Mouse (Mus musculus): Measurements from ENCODE around the gene Adgre5. TPM values are rescaled to one million over a fixed set of nuclear protein-coding genes. Genes with fewer than 3 reads are reported as not detected.
A peak's percentile ranks its signal among the peaks of the same experiment; 100 is the strongest.

Adgre5 gene
- polyA plus RNA-seq, 1 experiment from 2014 or later, result 17.1 TPM

DNA sequence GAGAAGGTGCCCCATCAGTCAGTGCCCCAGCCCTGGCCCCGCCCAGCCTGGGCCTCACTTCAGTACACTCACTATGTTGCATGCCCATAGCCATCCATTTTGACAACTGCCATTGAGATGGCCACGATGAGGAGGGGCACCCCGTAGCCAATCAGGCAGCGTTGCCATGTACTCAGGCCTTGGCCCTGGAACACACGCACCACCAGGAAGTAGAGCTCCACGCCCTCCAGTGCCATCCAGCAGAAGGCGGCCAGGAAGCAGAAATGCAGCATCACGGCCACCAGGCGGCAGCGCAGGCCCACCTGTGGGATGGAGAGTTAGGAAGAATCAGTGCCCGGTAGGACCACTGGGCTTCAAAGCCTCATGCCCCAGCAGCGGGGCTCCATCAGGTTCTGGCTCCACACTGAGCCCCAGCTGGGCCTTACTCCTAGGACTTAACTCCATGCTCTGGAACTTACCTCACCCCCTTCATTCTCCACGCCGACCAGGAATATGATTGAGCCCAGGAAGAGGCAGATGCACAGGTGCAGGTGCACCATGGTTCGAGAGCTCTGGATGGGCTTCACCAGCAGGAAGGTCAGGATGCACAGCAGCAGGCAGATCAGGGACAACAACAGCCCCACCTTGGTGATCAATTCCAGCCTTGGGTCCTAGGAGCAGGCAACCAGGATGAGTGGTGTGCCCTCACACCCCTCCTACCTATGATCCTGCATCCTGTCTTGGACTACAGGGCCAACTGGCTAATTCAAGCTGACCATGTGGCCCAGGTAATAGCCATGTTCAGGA lies 16.2 kb downstream of the Adgre5 start:
- peaks cover 43% of the 10 kb centered on the region for H3K36me3 ChIP-seq (ENCODE audit: control insufficient read depth, insufficient read depth, low read length)
- DNase-seq (ENCODE audit: low spot score), result peak; percentile 91

DNA sequence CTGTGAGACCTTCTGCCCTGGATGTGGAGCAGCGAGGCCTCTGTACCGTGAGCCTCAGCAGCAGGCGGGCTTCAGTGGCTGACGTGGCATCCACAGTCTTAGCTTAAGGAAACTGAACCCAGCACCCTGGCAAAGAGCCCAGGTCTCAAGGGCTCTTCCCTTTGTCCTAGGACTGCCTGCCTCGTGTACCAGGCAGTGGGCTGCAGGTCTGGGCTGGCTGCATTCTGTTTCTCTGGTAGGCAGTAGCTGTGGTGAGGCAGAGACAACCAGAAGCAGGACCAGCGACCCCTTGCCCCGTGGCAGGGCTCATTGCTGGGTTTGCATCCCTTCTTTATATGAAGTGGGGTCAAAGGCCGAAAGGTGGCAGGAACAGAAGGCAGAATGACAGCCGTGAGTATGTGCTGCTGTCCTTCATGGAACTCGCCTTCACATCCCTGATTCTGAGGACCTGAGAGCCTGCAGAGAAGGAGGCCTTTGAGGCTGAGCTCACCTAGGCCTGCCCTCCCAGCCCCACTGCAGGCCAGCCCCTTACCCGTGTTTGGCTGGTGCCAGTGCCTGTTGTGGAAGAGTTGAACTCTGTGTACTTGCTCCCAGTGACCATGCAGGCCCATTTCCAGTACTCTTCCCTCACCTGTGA lies 17.6 kb downstream of the Adgre5 start:
- no peak overlapping the region for H3K9ac ChIP-seq (ENCODE audit: low read length)
- H3K9me3 ChIP-seq (ENCODE audit: control insufficient read depth, low read length), result no peaks in the 10 kb centered on the region
- DNase-seq (ENCODE audit: low spot score), result no peak
- peaks cover 46% of the 10 kb centered on the region for H3K36me3 ChIP-seq (ENCODE audit: control insufficient read depth, insufficient read depth, low read length)
- no peak for TF ChIP-seq CTCF (IDR thresholded peaks at IDR 0.05; ENCODE audit: low read depth)
- H3K27ac ChIP-seq (replicated peaks), result no peak overlapping the region
- H3K4me1 ChIP-seq (replicated peaks; ENCODE audit: control insufficient read depth, insufficient read depth), result no peaks in the 10 kb centered on the region
- 76% methylated on average over 11 of the region's 11 CpGs for WGBS
- no peak for ATAC-seq (ENCODE audit: low FRiP score, low TSS enrichment)
- no peak overlapping the region for H3K4me3 ChIP-seq (ENCODE audit: low read depth, low read length)
- H3K4me2 ChIP-seq (replicated peaks; ENCODE audit: low read depth), result no peak overlapping the region
- no peaks in the 10 kb centered on the region for H3K27me3 ChIP-seq (ENCODE audit: control insufficient read depth, insufficient read depth, low read length)

More for the DNA sequence above, 16.2 kb downstream of the Adgre5 start:
- WGBS, result 41% methylated on average over 15 of the region's 15 CpGs
- H3K27ac ChIP-seq (replicated peaks), result no peak overlapping the region
- no peaks in the 10 kb centered on the region for H3K9me3 ChIP-seq (ENCODE audit: control insufficient read depth, low read length)
- no peaks in the 10 kb centered on the region for H3K4me1 ChIP-seq (replicated peaks; ENCODE audit: control insufficient read depth, insufficient read depth)
- no peaks in the 10 kb centered on the region for H3K27me3 ChIP-seq (ENCODE audit: control insufficient read depth, insufficient read depth, low read length)
- peak; percentile 86 for ATAC-seq (ENCODE audit: low FRiP score, low TSS enrichment)
- no peak overlapping the region for H3K4me2 ChIP-seq (replicated peaks; ENCODE audit: low read depth)
- TF ChIP-seq EP300 (optimal IDR thresholded peaks at IDR 0.05), result no peak
- TF ChIP-seq CTCF (IDR thresholded peaks at IDR 0.05; ENCODE audit: low read depth), result peak; percentile 97
- H3K9ac ChIP-seq (ENCODE audit: low read length), result no peak overlapping the region
- H3K4me3 ChIP-seq (ENCODE audit: low read depth, low read length), result no peak overlapping the region

DNA sequence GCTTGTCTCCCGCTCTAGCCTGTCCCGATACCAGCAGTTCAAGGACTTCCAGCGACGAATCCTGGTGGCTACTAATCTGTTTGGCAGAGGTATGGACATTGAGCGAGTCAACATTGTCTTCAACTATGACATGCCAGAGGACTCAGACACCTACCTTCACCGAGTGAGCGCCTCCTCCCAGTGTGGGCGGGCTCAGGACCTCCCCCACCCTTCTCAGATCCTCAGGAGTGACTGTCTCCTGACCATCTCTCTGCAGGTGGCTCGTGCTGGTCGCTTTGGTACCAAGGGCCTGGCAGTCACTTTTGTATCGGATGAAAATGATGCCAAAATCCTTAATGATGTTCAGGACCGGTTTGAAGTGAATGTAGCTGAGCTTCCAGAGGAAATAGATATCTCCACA lies 18.5 kb downstream of the Adgre5 start:
- peaks cover 46% of the 10 kb centered on the region for H3K36me3 ChIP-seq (ENCODE audit: control insufficient read depth, insufficient read depth, low read length)
- H3K27me3 ChIP-seq (ENCODE audit: control insufficient read depth, insufficient read depth, low read length), result no peaks in the 10 kb centered on the region
- no peak overlapping the region for H3K9ac ChIP-seq (ENCODE audit: low read length)
- no peaks in the 10 kb centered on the region for H3K9me3 ChIP-seq (ENCODE audit: control insufficient read depth, low read length)
- no peak overlapping the region for H3K27ac ChIP-seq (replicated peaks)
- 87% methylated on average over 12 of the region's 12 CpGs for WGBS
- no peak for TF ChIP-seq CTCF (IDR thresholded peaks at IDR 0.05; ENCODE audit: low read depth)
- TF ChIP-seq EP300 (optimal IDR thresholded peaks at IDR 0.05), result no peak
- H3K4me1 ChIP-seq (replicated peaks; ENCODE audit: control insufficient read depth, insufficient read depth), result no peaks in the 10 kb centered on the region
- DNase-seq (ENCODE audit: low spot score) (no peak), ATAC-seq (ENCODE audit: low FRiP score, low TSS enrichment) (no peak)
- no peak overlapping the region for H3K4me2 ChIP-seq (replicated peaks; ENCODE audit: low read depth)
- H3K4me3 ChIP-seq (ENCODE audit: low read depth, low read length), result no peak overlapping the region

DNA sequence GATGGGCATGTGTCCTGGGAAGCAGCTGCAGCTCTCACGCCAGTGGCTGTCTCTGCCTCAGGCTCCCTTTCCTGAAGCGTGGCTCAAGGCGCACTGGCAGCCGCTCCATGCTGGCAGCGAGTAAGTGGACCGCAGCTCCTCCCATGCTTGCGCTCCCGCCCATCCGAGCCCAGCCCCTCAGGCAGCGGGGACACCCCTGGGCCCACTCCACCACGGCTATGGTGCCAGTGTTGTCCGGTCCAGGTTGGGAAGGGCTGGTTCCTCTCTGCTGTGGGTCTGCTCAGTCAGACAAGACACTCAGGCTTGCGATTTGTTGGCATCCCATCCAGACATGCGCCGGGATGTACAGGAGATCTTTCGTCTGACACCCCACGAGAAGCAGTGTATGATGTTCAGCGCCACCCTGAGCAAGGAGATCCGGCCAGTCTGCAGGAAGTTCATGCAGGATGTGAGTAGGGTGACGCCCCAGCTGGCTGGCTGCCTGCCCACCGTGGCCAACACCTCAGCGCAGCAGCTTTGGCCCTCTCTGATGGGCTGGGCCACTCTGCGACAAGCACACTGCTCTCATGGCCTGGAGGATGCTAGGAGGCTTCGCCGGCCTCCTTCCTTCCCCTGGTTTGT lies 19.6 kb downstream of the Adgre5 start:
- DNase-seq (ENCODE audit: low spot score), result no peak
- Histone ChIP-seq H3K9ac (ENCODE audit: low read length) (no peak overlapping the region), H3K9me3 (ENCODE audit: control insufficient read depth, low read length) (no peaks in the 10 kb centered on the region), H3K36me3 (ENCODE audit: control insufficient read depth, insufficient read depth, low read length) (peaks cover 46% of the 10 kb centered on the region), H3K4me1 (replicated peaks; ENCODE audit: control insufficient read depth, insufficient read depth) (no peaks in the 10 kb centered on the region), H3K4me2 (replicated peaks; ENCODE audit: low read depth) (no peak overlapping the region), H3K27ac (replicated peaks) (peak overlapping the region; percentile 40; the same call in 1 of the 2 replicates), H3K4me3 (ENCODE audit: low read depth, low read length) (no peak overlapping the region), H3K27me3 (ENCODE audit: control insufficient read depth, insufficient read depth, low read length) (no peaks in the 10 kb centered on the region)
- no peak for TF ChIP-seq CTCF (IDR thresholded peaks at IDR 0.05; ENCODE audit: low read depth)
- no peak for TF ChIP-seq EP300 (optimal IDR thresholded peaks at IDR 0.05)
- ATAC-seq (ENCODE audit: low FRiP score, low TSS enrichment), result peak; percentile 16; the same call in 1 of the 2 replicates
- 81% methylated on average over 25 of the region's 25 CpGs for WGBS

DNA sequence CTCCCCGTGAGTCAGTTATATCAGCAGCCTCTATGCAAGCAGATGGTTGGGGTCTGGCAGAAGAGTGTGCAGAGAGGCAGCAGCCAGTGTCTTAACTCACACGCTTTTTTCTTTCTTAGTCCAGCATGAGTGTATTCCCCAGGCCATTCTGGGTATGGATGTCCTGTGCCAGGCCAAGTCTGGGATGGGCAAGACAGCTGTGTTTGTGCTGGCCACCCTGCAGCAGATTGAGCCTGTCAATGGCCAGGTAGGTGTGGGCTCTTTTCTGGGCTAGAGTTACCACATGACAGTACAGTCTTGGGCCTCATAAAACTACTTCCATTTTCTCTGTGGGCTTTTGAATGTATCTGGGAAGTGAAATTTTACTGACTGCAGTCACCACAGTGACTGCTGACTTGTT lies 21.4 kb downstream of the Adgre5 start:
- WGBS, result 88% methylated on average over 2 of the region's 2 CpGs
- no peak for ATAC-seq (ENCODE audit: low FRiP score, low TSS enrichment)
- DNase-seq (ENCODE audit: low spot score), result no peak
- Histone ChIP-seq H3K4me3 (ENCODE audit: low read depth, low read length) (no peak overlapping the region), H3K27ac (replicated peaks) (no peak overlapping the region), H3K4me1 (replicated peaks; ENCODE audit: control insufficient read depth, insufficient read depth) (no peaks in the 10 kb centered on the region), H3K27me3 (ENCODE audit: control insufficient read depth, insufficient read depth, low read length) (no peaks in the 10 kb centered on the region), H3K36me3 (ENCODE audit: control insufficient read depth, insufficient read depth, low read length) (peaks cover 43% of the 10 kb centered on the region), H3K9me3 (ENCODE audit: control insufficient read depth, low read length) (no peaks in the 10 kb centered on the region), H3K9ac (ENCODE audit: low read length) (no peak overlapping the region), H3K4me2 (replicated peaks; ENCODE audit: low read depth) (no peak overlapping the region)
- TF ChIP-seq EP300 (optimal IDR thresholded peaks at IDR 0.05) (no peak), CTCF (IDR thresholded peaks at IDR 0.05; ENCODE audit: low read depth) (no peak)

DNA sequence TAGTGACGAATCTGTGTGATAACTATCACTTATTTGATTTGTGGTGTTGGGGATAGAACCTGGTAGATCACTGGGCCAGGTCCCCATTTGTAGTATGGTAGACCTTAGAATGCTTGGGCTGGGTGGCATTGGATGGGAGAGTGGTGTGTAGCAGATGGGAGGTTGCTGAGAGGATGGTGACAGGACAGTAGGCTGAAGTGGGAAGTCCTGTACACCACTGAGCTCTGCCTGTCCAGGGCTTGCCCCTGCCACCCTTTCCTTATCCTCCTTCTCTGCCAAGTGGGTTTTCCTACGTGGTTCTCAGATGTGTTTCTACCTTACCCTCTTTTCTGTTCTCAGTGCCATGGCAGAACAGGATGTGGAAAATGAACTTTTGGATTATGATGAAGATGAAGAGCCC lies 22.1 kb downstream of the Adgre5 start:
- ATAC-seq (ENCODE audit: low FRiP score, low TSS enrichment), result no peak
- no peak overlapping the region for H3K4me3 ChIP-seq (ENCODE audit: low read depth, low read length)
- peaks cover 38% of the 10 kb centered on the region for H3K36me3 ChIP-seq (ENCODE audit: control insufficient read depth, insufficient read depth, low read length)
- 82% methylated on average over 2 of the region's 2 CpGs for WGBS
- DNase-seq (ENCODE audit: low spot score), result no peak
- H3K9me3 ChIP-seq (ENCODE audit: control insufficient read depth, low read length), result no peaks in the 10 kb centered on the region
- H3K27ac ChIP-seq (replicated peaks), result no peak overlapping the region
- no peaks in the 10 kb centered on the region for H3K4me1 ChIP-seq (replicated peaks; ENCODE audit: control insufficient read depth, insufficient read depth)
- no peak overlapping the region for H3K4me2 ChIP-seq (replicated peaks; ENCODE audit: low read depth)
- H3K9ac ChIP-seq (ENCODE audit: low read length), result no peak overlapping the region
- H3K27me3 ChIP-seq (ENCODE audit: control insufficient read depth, insufficient read depth, low read length), result no peaks in the 10 kb centered on the region
- TF ChIP-seq EP300 (optimal IDR thresholded peaks at IDR 0.05), result no peak
- no peak for TF ChIP-seq CTCF (IDR thresholded peaks at IDR 0.05; ENCODE audit: low read depth)

Data from stomach, postnatal 0 days (tissue).